Mouse (Mus musculus): Measurements from ENCODE around the gene Bloc1s1.

DNA sequence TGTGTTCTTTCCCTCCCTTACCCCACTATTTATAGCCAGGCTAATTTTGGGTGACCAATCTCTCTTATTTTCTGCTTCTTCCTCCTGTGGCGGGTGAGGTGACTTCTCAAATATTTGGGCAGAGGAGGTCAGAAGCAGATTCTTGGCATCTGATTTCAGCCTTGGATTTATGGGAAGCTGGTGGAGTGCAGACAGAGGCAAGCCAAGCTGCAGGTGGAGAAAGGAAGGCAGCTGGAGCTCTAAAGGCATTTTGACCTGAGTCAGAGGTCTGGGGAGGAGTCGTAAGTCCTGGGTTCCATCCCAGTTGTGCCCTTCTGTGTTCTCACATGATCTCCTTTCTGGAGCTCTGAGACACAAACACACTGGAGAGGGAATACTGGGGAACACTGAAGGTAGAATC, 7.6 kb upstream of the Bloc1s1 start:
- TF ChIP-seq POLR2A (IDR thresholded peaks at IDR 0.05; ENCODE audit: extremely low read depth, insufficient read depth, low read length) (no peak), CTCF (IDR thresholded peaks at IDR 0.05; ENCODE audit: low read depth, low read length) (no peak)
